Mouse (Mus musculus) midbrain, embryonic 14.5 days (tissue): ENCODE data around the gene Lpgat1. TPM values are rescaled to one million over a fixed set of nuclear protein-coding genes. Genes with fewer than 3 reads are reported as not detected.

ENCODE experiments used
- ATAC-seq: fragments of 200-750 bp; cut with Nextera tagmentation; 2 replicates; pipeline ENCODE4 v1.8.0; 2017; ENCODE audit warnings: moderate number of reproducible peaks, moderate library complexity; ENCODE audit not compliant: low FRiP score, low TSS enrichment
- DNase-seq: peaks from one replicate; pipeline ENCODE4 v3.0.0-alpha.2; 2015
- H3K27ac ChIP-seq: fragments of 300-500 bp; sonication (generic); replicated peaks from 2 replicates; pipeline ENCODE4 v1.5.1; 2014; ENCODE audit warnings: mild to moderate bottlenecking, low read depth, low read length, moderate library complexity
- H3K27me3 ChIP-seq: fragments of 300-500 bp; sonication (generic); 2 replicates; pipeline ENCODE4 v1.6.1; 2014; ENCODE audit warnings: low read length, control low read depth, mixed read lengths; ENCODE audit not compliant: control insufficient read depth, insufficient read depth
- H3K36me3 ChIP-seq: fragments of 300-500 bp; sonication (generic); 2 replicates; pipeline ENCODE4 v1.6.1; 2014; ENCODE audit warnings: low read length, control low read depth; ENCODE audit not compliant: control insufficient read depth, insufficient read depth
- H3K4me1 ChIP-seq: fragments of 300-500 bp; sonication (generic); 2 replicates; pipeline ENCODE4 v1.6.1; 2014; ENCODE audit warnings: mild to moderate bottlenecking, antibody characterized with exemption, low read length, control low read depth; ENCODE audit not compliant: control insufficient read depth, insufficient read depth
- H3K4me2 ChIP-seq: fragments of 300-500 bp; sonication (generic); 2 replicates; pipeline ENCODE4 v1.6.1; 2014; ENCODE audit warnings: mild to moderate bottlenecking, low read length, moderate library complexity
- H3K4me3 ChIP-seq: fragments of 300-500 bp; sonication (generic); replicated peaks from 2 replicates; pipeline ENCODE4 v1.5.1; 2014; ENCODE audit warnings: low read depth, low read length
- H3K9ac ChIP-seq: fragments of 300-500 bp; sonication (generic); replicated peaks from 2 replicates; pipeline ENCODE4 v1.6.1; 2014; ENCODE audit warnings: mild to moderate bottlenecking, low read length, moderate library complexity
- H3K9me3 ChIP-seq: fragments of 300-500 bp; sonication (generic); 2 replicates; pipeline ENCODE4 v1.6.1; 2016; ENCODE audit warnings: low read length, control low read depth, mixed read lengths; ENCODE audit not compliant: control insufficient read depth
- WGBS: fragments of 180-500 bp; shearing (Covaris S2); extraction: QIAGEN DNeasy Blood & Tissue Kit; methylation state at CpG from one replicate; pipeline ENCODE4 v1.1.7; 2014; 5-methylcytosine and 5-hydroxymethylcytosine counted together
- polyA plus RNA-seq: library from polyadenylated mRNA; unstranded; fragments of >200 nt; fragmentation: Nextera tagmentation; extraction: Ambion mirVana; gene quantifications from 2 replicates; pipeline ENCODE4 v1.2.1, GENCODE M21; 2014

The Lpgat1 gene
- polyA plus RNA-seq, 1 experiment from 2014 or later: 51.6 TPM

GRCm38 (mm10) chr1:191720419-191720818, 2.8 kb downstream of the Lpgat1 start:
- Histone ChIP-seq H3K4me2 (peak overlapping the region; percentile 69), H3K4me3 (peak overlapping the region; percentile 91), H3K27ac (peak overlapping the region; percentile 58), H3K27me3 (no peaks in the 10 kb centered on the region), H3K9me3 (no peaks in the 10 kb centered on the region), H3K36me3 (peaks cover 19% of the 10 kb centered on the region), H3K4me1 (peaks cover 26% of the 10 kb centered on the region), H3K9ac (no peak overlapping the region; the same call in 1 of the 2 replicates)
- ATAC-seq: no peak
- WGBS: 54% methylated on average over 3 of the region's 3 CpGs
- peak; percentile 30 for DNase-seq

- no peaks in the 10 kb centered on the region for H3K27me3 ChIP-seq
- H3K36me3 ChIP-seq: peaks cover 32% of the 10 kb centered on the region
- DNase-seq (no peak), ATAC-seq (no peak)
- H3K4me1 ChIP-seq: peaks cover 26% of the 10 kb centered on the region
- no peak overlapping the region for H3K4me2 ChIP-seq
- H3K4me3 ChIP-seq: no peak overlapping the region
- H3K9me3 ChIP-seq: no peaks in the 10 kb centered on the region
- H3K9ac ChIP-seq: no peak overlapping the region
- WGBS: 76% methylated on average over 4 of the region's 4 CpGs
- no peak overlapping the region for H3K27ac ChIP-seq
Observed at GRCm38 (mm10) chr1:191722706-191723105, 5.1 kb downstream of the Lpgat1 start.

GRCm38 (mm10) chr1:191723675-191724074, 6.0 kb downstream of the Lpgat1 start:
- peaks cover 26% of the 10 kb centered on the region for H3K4me1 ChIP-seq
- no peak overlapping the region for H3K27ac ChIP-seq
- H3K9ac ChIP-seq: no peak overlapping the region
- 71% methylated on average over 6 of the region's 6 CpGs for WGBS
- ATAC-seq (no peak), DNase-seq (no peak)
- H3K9me3 ChIP-seq: no peaks in the 10 kb centered on the region
- no peak overlapping the region for H3K4me3 ChIP-seq
- no peaks in the 10 kb centered on the region for H3K27me3 ChIP-seq
- peaks cover 41% of the 10 kb centered on the region for H3K36me3 ChIP-seq
- no peak overlapping the region for H3K4me2 ChIP-seq

GRCm38 (mm10) chr1:191724385-191725061, 6.9 kb downstream of the Lpgat1 start:
- Histone ChIP-seq H3K27me3 (no peaks in the 10 kb centered on the region), H3K27ac (no peak overlapping the region)
- WGBS: 85% methylated on average over 12 of the region's 12 CpGs

GRCm38 (mm10) chr1:191732623-191733022, 15.0 kb downstream of the Lpgat1 start:
- Histone ChIP-seq H3K27me3 (no peaks in the 10 kb centered on the region), H3K4me3 (no peak overlapping the region), H3K9ac (no peak overlapping the region), H3K36me3 (peaks cover 21% of the 10 kb centered on the region), H3K27ac (no peak overlapping the region), H3K9me3 (no peaks in the 10 kb centered on the region), H3K4me1 (no peaks in the 10 kb centered on the region), H3K4me2 (no peak overlapping the region)
- 94% methylated on average over 4 of the region's 4 CpGs for WGBS
- no peak for DNase-seq
- no peak for ATAC-seq

More at GRCm38 (mm10) chr1:191724385-191725061, 6.9 kb downstream of the Lpgat1 start:
- ATAC-seq: no peak
- Histone ChIP-seq H3K4me2 (no peak overlapping the region), H3K36me3 (peaks cover 42% of the 10 kb centered on the region), H3K4me1 (peaks cover 26% of the 10 kb centered on the region), H3K9me3 (no peaks in the 10 kb centered on the region), H3K4me3 (no peak overlapping the region), H3K9ac (no peak overlapping the region)
- DNase-seq: no peak

- ATAC-seq: no peak
- DNase-seq: no peak
- Histone ChIP-seq H3K4me1 (no peaks in the 10 kb centered on the region), H3K9me3 (no peaks in the 10 kb centered on the region), H3K9ac (no peak overlapping the region), H3K4me3 (no peak overlapping the region), H3K27me3 (no peaks in the 10 kb centered on the region), H3K36me3 (peaks cover 10% of the 10 kb centered on the region; the same call in 1 of the 2 replicates), H3K4me2 (no peak overlapping the region), H3K27ac (no peak overlapping the region)
- WGBS: 95% methylated on average over 4 of the region's 4 CpGs
Observed at GRCm38 (mm10) chr1:191733822-191734221, 16.2 kb downstream of the Lpgat1 start.

- Histone ChIP-seq H3K36me3 (peaks cover 6% of the 10 kb centered on the region; the same call in 1 of the 2 replicates), H3K4me1 (no peaks in the 10 kb centered on the region), H3K4me3 (no peak overlapping the region), H3K9ac (no peak overlapping the region), H3K9me3 (no peaks in the 10 kb centered on the region), H3K27ac (no peak overlapping the region), H3K27me3 (no peaks in the 10 kb centered on the region), H3K4me2 (no peak overlapping the region)
- ATAC-seq: no peak
- no peak for DNase-seq
Observed at GRCm38 (mm10) chr1:191736425-191736824, 18.8 kb downstream of the Lpgat1 start.

GRCm38 (mm10) chr1:191737871-191738270, 20.2 kb downstream of the Lpgat1 start:
- H3K36me3 ChIP-seq: peaks cover 6% of the 10 kb centered on the region; the same call in 1 of the 2 replicates
- no peaks in the 10 kb centered on the region for H3K4me1 ChIP-seq
- H3K27me3 ChIP-seq: no peaks in the 10 kb centered on the region
- 89% methylated on average over 6 of the region's 6 CpGs for WGBS
- no peak overlapping the region for H3K4me3 ChIP-seq
- no peak overlapping the region for H3K9ac ChIP-seq
- no peak for ATAC-seq
- no peak overlapping the region for H3K4me2 ChIP-seq
- no peaks in the 10 kb centered on the region for H3K9me3 ChIP-seq
- no peak overlapping the region for H3K27ac ChIP-seq
- no peak for DNase-seq

GRCm38 (mm10) chr1:191738726-191739125, 21.1 kb downstream of the Lpgat1 start:
- ATAC-seq: no peak
- DNase-seq: no peak
- H3K27me3 ChIP-seq: no peaks in the 10 kb centered on the region

More at GRCm38 (mm10) chr1:191738726-191739125, 21.1 kb downstream of the Lpgat1 start:
- no peak overlapping the region for H3K9ac ChIP-seq
- H3K9me3 ChIP-seq: no peaks in the 10 kb centered on the region
- no peak overlapping the region for H3K4me3 ChIP-seq
- H3K27ac ChIP-seq: no peak overlapping the region
- no peak overlapping the region for H3K4me2 ChIP-seq
- peaks cover 3% of the 10 kb centered on the region; the same call in 1 of the 2 replicates for H3K36me3 ChIP-seq
- 87% methylated on average over 2 of the region's 2 CpGs for WGBS
- no peaks in the 10 kb centered on the region for H3K4me1 ChIP-seq
